Mouse (Mus musculus): Measurements from ENCODE around the gene N4bp1. TPM values are rescaled to one million over a fixed set of nuclear protein-coding genes. Genes with fewer than 3 reads are reported as not detected.

N4bp1 gene
- polyA plus RNA-seq (2012; rRNA removed; ENCODE audit: low replicate concordance): 11.4 and 12.3 TPM in 2 replicates

GRCm38 (mm10) chr8:86884489-86885463 is at the start of gene N4bp1:
N4bp1 (minus strand) TSS chr8:86885258.

Other genes with a start within 250 kb of the N4bp1 start
- gene Gm10638, start 139.6 kb downstream of the N4bp1 start, polyA plus RNA-seq (2012; rRNA removed; ENCODE audit: low replicate concordance): 1.8 and 5.8 TPM in 2 replicates
- 19.8 and 29.8 TPM in 2 replicates for gene Siah1a, start 139.3 kb downstream of the N4bp1 start, polyA plus RNA-seq (2012; rRNA removed; ENCODE audit: low replicate concordance)